In genomic region chr8:111889931-111890910, GRCm38 (mm10) we compare ENCODE assay signal across 9 mouse cellular contexts. TPM values are rescaled to one million over a fixed set of nuclear protein-coding genes. Genes with fewer than 3 reads are reported as not detected.
DNase-seq lines count a peak whose midpoint lies in the region; ATAC-seq lines count a peak whose summit lies in the region.
"Had no signal": no experiment of that assay in that cellular context is flagged by ENCODE, and none has a peak within 500 bp of the region (broad histone marks: within the 10 kb centered on the region; RNA-seq: fewer than 3 reads in every experiment).

No protein-coding gene starts in this region.

- H3K27me3 ChIP-seq in kidney, embryonic 14.5 days (ENCODE audit: control insufficient read depth, insufficient read depth, low read length) = peaks cover 27% of the 10 kb centered on the region
- peaks cover 39% of the 10 kb centered on the region for H3K27me3 ChIP-seq in midbrain, embryonic 15.5 days (replicated peaks)

- peak; percentile 48 for ATAC-seq in kidney, embryonic 14.5 days (ENCODE audit: low FRiP score, low TSS enrichment)
- peak; percentile 78 for ATAC-seq in granulocyte monocyte progenitor cell, adult 5-6 weeks (replicated peaks; ENCODE audit: poor library complexity, severe bottlenecking)
- ATAC-seq in midbrain, embryonic 15.5 days (replicated peaks) = no peak

- H3K4me1 ChIP-seq in kidney, embryonic 14.5 days (ENCODE audit: control insufficient read depth, insufficient read depth, low read length) = peaks cover 17% of the 10 kb centered on the region; the same call in 1 of the 2 replicates
- peaks cover 6% of the 10 kb centered on the region; the same call in 1 of the 2 replicates for H3K4me1 ChIP-seq in midbrain, embryonic 15.5 days

- DNase-seq in kidney, postnatal 36 days = no peak
- peak; percentile 56 to 61 for DNase-seq in cerebellum, adult 18-20 months
- DNase-seq in frontal cortex, adult 2 months (ENCODE audit: extremely low spot score in 1 of 2, low spot score in 1 of 2) = no peak
- no peak for DNase-seq in urinary bladder, postnatal 14 days (ENCODE audit: low spot score)
- no peak for DNase-seq in B cell, adult 2 months

- no peaks in the 10 kb centered on the region for H3K9me3 ChIP-seq in kidney, embryonic 14.5 days (ENCODE audit: control insufficient read depth, low read length)
- H3K9me3 ChIP-seq in midbrain, embryonic 15.5 days = no peaks in the 10 kb centered on the region

- H3K27ac ChIP-seq in kidney, embryonic 14.5 days (ENCODE audit: low read depth, low read length) = no peak overlapping the region
- no peak overlapping the region for H3K27ac ChIP-seq in midbrain, embryonic 15.5 days

- no peaks in the 10 kb centered on the region for H3K36me3 ChIP-seq in kidney, embryonic 14.5 days (ENCODE audit: control insufficient read depth, insufficient read depth, low read length)
- no peaks in the 10 kb centered on the region for H3K36me3 ChIP-seq in midbrain, embryonic 15.5 days (replicated peaks)

- peak overlapping the region; percentile 49 for H3K4me2 ChIP-seq in kidney, embryonic 14.5 days (replicated peaks; ENCODE audit: low read depth, low read length)
- peak overlapping the region; percentile 60 for H3K4me2 ChIP-seq in midbrain, embryonic 15.5 days

- WGBS in kidney, embryonic 14.5 days = 9% methylated on average over 86 of the region's 86 CpGs
- WGBS in midbrain, embryonic 15.5 days = 13% methylated on average over 86 of the region's 86 CpGs

- H3K9ac ChIP-seq in kidney, embryonic 14.5 days (ENCODE audit: low read depth, low read length) = peak overlapping the region; percentile 40; the same call in 1 of the 2 replicates
- no peak overlapping the region; the same call in 1 of the 2 replicates for H3K9ac ChIP-seq in midbrain, embryonic 15.5 days

- H3K4me3 ChIP-seq in kidney, embryonic 14.5 days (ENCODE audit: low read length) = peak overlapping the region; percentile 33
- H3K4me3 ChIP-seq in midbrain, embryonic 15.5 days = peak overlapping the region; percentile 33

RNA-seq across cellular contexts. Expression of gene Tmem170, which starts 13.7 kb away (rescaled TPM):
- polyA plus RNA-seq in kidney, embryonic 14.5 days (2014; fragmentation: Nextera tagmentation; extraction: Ambion mirVana) = 10.6 and 11.7 TPM in 2 replicates
- total RNA-seq in granulocyte monocyte progenitor cell, adult 5-6 weeks (2014; fragmentation: Nextera tagmentation) = 0.62 and 2.0 TPM in 2 replicates
- 0.05 and 0.73 TPM in 2 replicates for total RNA-seq in granulocyte monocyte progenitor cell, adult 5-6 weeks (2017)
- 3.7 and 3.8 TPM in 2 replicates for polyA plus RNA-seq in midbrain, embryonic 15.5 days (2015; fragmentation: Nextera tagmentation; extraction: Ambion mirVana)
- 3.8 TPM in 2 replicates for polyA plus RNA-seq in frontal cortex, adult 2 months (2012; rRNA removed)

RNA-seq across cellular contexts. Expression of gene Chst5, which starts 20.0 kb away (rescaled TPM):
- 0.97 and 1.1 TPM in 2 replicates for polyA plus RNA-seq in kidney, embryonic 14.5 days (2014; fragmentation: Nextera tagmentation; extraction: Ambion mirVana)
- total RNA-seq in granulocyte monocyte progenitor cell, adult 5-6 weeks (2014; fragmentation: Nextera tagmentation) = not detected in 2 replicates
- total RNA-seq in granulocyte monocyte progenitor cell, adult 5-6 weeks (2017) = not detected in 2 replicates
- 4.0 and 4.6 TPM in 2 replicates for polyA plus RNA-seq in midbrain, embryonic 15.5 days (2015; fragmentation: Nextera tagmentation; extraction: Ambion mirVana)
- 1.2 and 1.4 TPM in 2 replicates for polyA plus RNA-seq in frontal cortex, adult 2 months (2012; rRNA removed)
- total RNA-seq: MEL had no signal

RNA-seq across cellular contexts. Expression of gene Cfdp1, which starts 36.1 kb away (rescaled TPM):
- 221 and 289 TPM in 2 replicates for polyA plus RNA-seq in kidney, embryonic 14.5 days (2014; fragmentation: Nextera tagmentation; extraction: Ambion mirVana)
- total RNA-seq in granulocyte monocyte progenitor cell, adult 5-6 weeks (2014; fragmentation: Nextera tagmentation) = 92.7 and 94.8 TPM in 2 replicates
- total RNA-seq in granulocyte monocyte progenitor cell, adult 5-6 weeks (2017) = 217 and 238 TPM in 2 replicates
- polyA plus RNA-seq in midbrain, embryonic 15.5 days (2015; fragmentation: Nextera tagmentation; extraction: Ambion mirVana) = 210 and 216 TPM in 2 replicates
- polyA plus RNA-seq in frontal cortex, adult 2 months (2012; rRNA removed) = 101 and 111 TPM in 2 replicates

RNA-seq across cellular contexts. Expression of gene Tmem231, which starts 43.5 kb away (rescaled TPM):
- 11.6 and 18.7 TPM in 2 replicates for polyA plus RNA-seq in kidney, embryonic 14.5 days (2014; fragmentation: Nextera tagmentation; extraction: Ambion mirVana)
- total RNA-seq in granulocyte monocyte progenitor cell, adult 5-6 weeks (2014; fragmentation: Nextera tagmentation) = not detected in 2 replicates
- not detected in 2 replicates for total RNA-seq in granulocyte monocyte progenitor cell, adult 5-6 weeks (2017)
- 20.4 and 20.5 TPM in 2 replicates for polyA plus RNA-seq in midbrain, embryonic 15.5 days (2015; fragmentation: Nextera tagmentation; extraction: Ambion mirVana)
- 13.3 and 13.9 TPM in 2 replicates for polyA plus RNA-seq in frontal cortex, adult 2 months (2012; rRNA removed)

RNA-seq across cellular contexts. Expression of gene Gabarapl2, which starts 50.3 kb away (rescaled TPM):
- 170 and 205 TPM in 2 replicates for polyA plus RNA-seq in kidney, embryonic 14.5 days (2014; fragmentation: Nextera tagmentation; extraction: Ambion mirVana)
- 54.4 and 78.4 TPM in 2 replicates for total RNA-seq in granulocyte monocyte progenitor cell, adult 5-6 weeks (2014; fragmentation: Nextera tagmentation)
- 23.3 and 26.8 TPM in 2 replicates for total RNA-seq in granulocyte monocyte progenitor cell, adult 5-6 weeks (2017)
- 430 and 438 TPM in 2 replicates for polyA plus RNA-seq in midbrain, embryonic 15.5 days (2015; fragmentation: Nextera tagmentation; extraction: Ambion mirVana)
- 251 and 275 TPM in 2 replicates for polyA plus RNA-seq in frontal cortex, adult 2 months (2012; rRNA removed)

Comparison
In these comparisons a context has a peak if more than half of its experiments do, and no peak if none do; other contexts are left out.
1. DNase-seq: peak in cerebellum, adult 18-20 months (2 of 2); none in kidney, postnatal 36 days (0 of 2), frontal cortex, adult 2 months (0 of 2), urinary bladder, postnatal 14 days (single experiment) and B cell, adult 2 months (0 of 2).